Mouse (Mus musculus): ENCODE results near the gene Wwp2.
"Not testable (repeated sequence)": the region's sequence is repeated elsewhere in the genome, so short reads cannot be mapped to it uniquely, and the experiment has no call there.

Wwp2 gene

GRCm38 (mm10) chr8:107473369-107473768, 37.2 kb downstream of the Wwp2 start:
- DNase-seq (ENCODE audit: extremely low spot score, low spot score) = no peak

- DNase-seq (ENCODE audit: extremely low spot score, low spot score) = no peak
Observed at GRCm38 (mm10) chr8:107475613-107476012, 39.4 kb downstream of the Wwp2 start.

GRCm38 (mm10) chr8:107476786-107477185, 40.6 kb downstream of the Wwp2 start:
- DNase-seq (ENCODE audit: extremely low spot score, low spot score) = not testable (repeated sequence)

- DNase-seq (ENCODE audit: extremely low spot score, low spot score) = no peak
Observed at GRCm38 (mm10) chr8:107478728-107479127, 42.6 kb downstream of the Wwp2 start.

DNA sequence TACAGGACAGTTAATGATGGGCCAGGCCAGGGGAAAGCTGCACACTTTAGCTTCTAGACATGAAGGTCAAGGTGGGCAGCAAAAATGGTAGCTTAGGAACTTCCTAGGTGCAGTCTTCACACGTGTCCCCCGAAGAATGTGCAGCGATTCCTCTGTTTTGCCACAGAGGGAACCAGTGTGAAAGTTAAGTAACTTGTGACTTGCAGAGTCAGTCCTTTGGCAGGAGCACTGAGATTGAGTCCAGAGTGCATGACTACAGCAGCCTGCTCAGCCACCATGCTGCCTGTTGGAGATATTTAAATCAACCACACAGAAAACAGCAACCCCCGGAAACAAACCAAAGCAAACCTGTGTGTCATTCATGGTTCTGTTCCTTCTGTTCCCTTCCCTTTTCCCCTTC, 44.3 kb downstream of the Wwp2 start:
- DNase-seq (ENCODE audit: extremely low spot score, low spot score) = no peak

- DNase-seq (ENCODE audit: extremely low spot score, low spot score) = no peak
Observed at GRCm38 (mm10) chr8:107483250-107483649, 47.1 kb downstream of the Wwp2 start.

DNA sequence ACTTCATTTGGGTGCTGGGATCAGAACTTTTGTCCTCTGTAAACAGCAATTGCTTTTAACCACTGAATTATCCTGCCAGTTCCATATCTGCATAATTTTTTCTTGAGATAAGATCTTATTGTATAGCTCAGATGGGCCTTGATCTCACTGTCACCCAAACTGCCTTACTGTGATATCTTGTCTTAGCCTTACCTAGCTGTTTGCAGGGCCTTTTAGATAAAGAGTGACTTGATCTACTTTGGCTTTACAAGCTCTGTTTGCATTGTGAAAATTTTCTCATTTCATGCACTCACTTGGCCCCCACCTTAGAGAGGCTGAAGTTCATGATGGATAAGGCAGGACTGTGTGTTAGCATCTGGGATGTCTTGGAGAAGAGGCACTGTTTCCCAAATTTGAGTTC, 48.8 kb downstream of the Wwp2 start:
- no peak for DNase-seq (ENCODE audit: extremely low spot score, low spot score)

GRCm38 (mm10) chr8:107488551-107488950, 52.4 kb downstream of the Wwp2 start:
- DNase-seq (ENCODE audit: extremely low spot score, low spot score) = no peak

- DNase-seq (ENCODE audit: extremely low spot score, low spot score) = no peak
Observed at GRCm38 (mm10) chr8:107489086-107489485, 52.9 kb downstream of the Wwp2 start.

DNA sequence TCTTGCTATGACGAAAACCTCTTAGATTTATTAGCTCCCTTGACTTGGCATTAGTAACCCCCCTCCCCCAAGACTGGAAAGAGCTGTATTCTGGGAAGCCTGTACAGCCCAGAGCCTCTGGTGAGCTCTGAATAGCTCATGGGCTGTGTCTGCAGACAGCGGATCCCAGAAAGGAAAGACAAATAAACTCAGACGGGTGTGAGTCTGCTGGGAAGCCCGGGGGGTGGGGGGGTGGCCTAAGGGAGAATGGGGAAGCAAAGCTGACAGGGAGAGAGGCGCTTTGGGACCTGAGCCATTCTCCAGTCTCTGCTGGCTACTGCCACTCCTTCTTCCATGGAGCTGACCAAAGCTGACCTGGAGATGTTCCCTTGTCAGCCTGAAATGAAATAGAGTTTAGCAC, 53.8 kb downstream of the Wwp2 start:
- no peak for DNase-seq (ENCODE audit: extremely low spot score, low spot score)

- DNase-seq (ENCODE audit: extremely low spot score, low spot score) = no peak
Observed at GRCm38 (mm10) chr8:107490649-107491048, 54.5 kb downstream of the Wwp2 start.

GRCm38 (mm10) chr8:107491212-107491611, 55.0 kb downstream of the Wwp2 start:
- DNase-seq (ENCODE audit: extremely low spot score, low spot score) = no peak

GRCm38 (mm10) chr8:107491831-107492230, 55.7 kb downstream of the Wwp2 start:
- no peak for DNase-seq (ENCODE audit: extremely low spot score, low spot score)

GRCm38 (mm10) chr8:107492802-107493201, 56.6 kb downstream of the Wwp2 start:
- DNase-seq (ENCODE audit: extremely low spot score, low spot score) = no peak

DNA sequence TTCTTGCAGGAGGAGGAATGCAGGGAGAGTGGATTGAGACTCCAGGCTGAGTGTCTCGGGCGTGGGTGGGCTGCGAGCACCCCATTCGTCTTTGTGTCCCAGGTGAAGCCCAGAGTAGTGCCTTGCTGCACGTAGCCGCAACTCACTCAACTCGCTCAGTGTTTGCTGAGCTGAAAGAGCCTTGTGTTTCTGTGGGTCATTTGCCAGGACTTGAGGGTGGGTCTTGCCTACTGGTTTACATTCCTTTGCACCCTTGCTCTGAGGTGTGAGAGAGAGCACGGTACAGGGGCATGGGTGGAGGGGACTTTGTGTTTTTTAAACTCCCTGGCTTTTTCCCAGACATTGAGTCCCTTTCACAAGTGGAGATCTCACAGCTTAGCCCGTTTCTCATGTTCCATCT, 59.3 kb downstream of the Wwp2 start:
- no peak for DNase-seq (ENCODE audit: extremely low spot score, low spot score)

DNA sequence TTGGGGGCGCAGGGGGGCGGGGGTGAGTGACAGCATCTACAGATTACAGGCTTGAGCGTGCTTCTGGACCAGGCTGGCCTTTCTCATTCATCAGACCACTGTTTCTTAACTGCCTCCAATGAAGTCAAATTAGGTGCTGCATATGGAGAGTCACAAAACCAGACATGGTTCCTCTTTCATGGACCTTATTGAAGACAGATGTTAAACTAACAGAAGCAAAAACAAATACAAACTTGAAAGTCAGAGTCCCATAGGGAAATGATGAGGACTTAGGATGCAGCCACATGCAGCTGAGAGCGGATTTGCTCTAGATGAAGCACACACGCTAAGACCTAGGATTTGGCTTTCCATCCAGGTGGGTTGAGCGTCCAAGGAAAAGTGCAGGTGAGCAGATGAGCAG, 61.5 kb downstream of the Wwp2 start:
- DNase-seq (ENCODE audit: extremely low spot score, low spot score) = no peak

DNA sequence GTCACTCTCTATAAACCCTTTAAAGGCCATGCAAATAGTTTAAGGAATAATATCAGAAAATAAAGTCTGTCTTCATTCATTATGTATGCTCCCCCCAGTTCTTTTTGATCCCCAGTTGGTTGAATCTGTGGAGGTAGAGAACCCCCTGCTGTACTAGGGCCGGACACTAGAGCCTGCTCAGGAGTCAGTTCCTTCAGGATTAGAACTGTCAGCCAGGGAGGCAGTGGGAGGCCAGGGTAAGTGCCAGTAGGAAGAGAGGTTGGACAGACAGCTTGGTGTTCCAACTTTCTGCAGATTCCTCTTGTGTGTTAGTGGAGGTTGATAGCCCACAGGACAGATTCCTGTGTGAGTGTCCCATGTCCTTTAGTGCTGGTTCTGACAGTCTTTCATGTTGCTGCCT, 62.2 kb downstream of the Wwp2 start:
- no peak for DNase-seq (ENCODE audit: extremely low spot score, low spot score)

DNA sequence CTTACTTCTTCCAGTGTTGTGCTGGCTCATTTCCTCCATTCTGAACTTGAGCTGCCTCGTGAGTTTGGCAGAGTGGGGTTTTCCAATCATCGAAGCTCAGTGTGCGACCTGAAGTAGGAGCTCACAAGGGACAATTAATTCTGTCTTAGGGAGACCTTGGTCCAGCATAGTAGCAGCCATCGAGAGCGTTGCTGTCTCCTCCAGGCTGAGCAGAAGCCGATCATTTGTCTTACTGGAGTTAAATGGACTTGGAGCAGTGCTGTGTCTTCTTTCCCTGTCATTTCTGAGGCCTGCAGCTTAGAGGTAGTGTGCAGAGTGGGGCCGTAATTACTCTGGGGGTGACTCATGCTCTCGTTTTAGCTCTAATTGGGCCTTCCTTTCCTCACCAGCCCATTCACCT, 62.6 kb downstream of the Wwp2 start:
- no peak for DNase-seq (ENCODE audit: extremely low spot score, low spot score)

GRCm38 (mm10) chr8:107499519-107499918, 63.4 kb downstream of the Wwp2 start:
- no peak for DNase-seq (ENCODE audit: extremely low spot score, low spot score)

DNA sequence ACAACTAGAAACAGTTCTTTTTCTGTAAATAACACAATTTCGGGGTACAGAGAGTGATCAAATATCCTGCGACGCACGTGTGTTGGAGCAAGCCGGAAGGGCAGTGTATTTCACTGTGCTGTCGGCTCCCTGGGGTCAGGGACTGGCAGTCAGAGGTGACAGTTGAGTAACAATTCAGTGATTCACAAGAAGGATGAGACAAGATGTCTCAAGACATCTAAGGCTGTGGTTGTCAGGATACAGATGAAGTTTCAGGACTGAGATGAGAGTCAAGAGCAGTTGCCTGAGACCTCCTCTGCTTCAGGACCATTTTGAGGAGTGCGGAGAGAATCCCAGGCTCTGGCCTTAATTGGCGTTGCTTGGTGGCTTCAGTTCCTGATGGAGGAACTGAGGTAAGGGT, 66.2 kb downstream of the Wwp2 start:
- no peak for DNase-seq (ENCODE audit: extremely low spot score, low spot score)

DNA sequence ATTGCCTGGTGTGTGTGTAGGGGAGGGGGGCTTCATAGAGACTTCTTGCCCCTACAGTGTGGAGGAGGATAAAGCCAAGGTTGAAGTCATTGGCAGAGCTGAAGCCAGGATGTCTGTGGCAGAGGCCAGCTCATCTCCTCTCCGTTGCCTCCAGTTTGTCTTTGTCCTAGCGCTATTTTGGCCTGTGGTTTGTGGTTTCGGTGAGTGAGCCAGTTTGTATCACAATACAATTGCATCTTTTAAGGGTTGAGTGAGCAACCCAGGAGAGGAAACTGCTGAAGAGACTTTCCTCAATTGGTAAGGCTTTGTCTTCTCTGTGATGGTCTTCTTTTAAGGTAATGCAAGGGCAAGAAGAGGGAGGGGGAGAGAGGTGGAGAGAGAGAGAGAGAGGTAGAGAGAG, 66.8 kb downstream of the Wwp2 start:
- no peak for DNase-seq (ENCODE audit: extremely low spot score, low spot score)

DNA sequence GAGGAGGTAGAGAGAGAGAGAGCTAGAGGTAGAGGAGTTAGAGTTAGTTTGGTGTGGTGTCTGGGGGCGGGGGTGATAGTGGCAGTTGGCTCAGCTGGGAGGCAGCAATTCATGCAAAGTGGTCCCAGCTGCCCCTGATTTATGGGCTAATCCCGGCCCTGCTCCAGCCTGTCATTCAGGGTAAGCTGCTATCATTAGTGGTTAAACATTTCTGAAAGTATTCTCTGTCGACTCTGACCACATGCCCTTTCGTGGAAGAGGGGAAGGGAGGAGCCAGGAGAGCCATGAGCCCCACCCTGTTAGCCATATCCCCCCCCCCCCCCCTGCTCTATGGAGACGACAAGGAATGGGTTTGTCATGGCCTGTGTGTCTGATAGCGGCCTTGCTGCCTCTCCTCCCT, 67.2 kb downstream of the Wwp2 start:
- DNase-seq (ENCODE audit: extremely low spot score, low spot score) = peak; percentile 53

- no peak for DNase-seq (ENCODE audit: extremely low spot score, low spot score)
Observed at GRCm38 (mm10) chr8:107504239-107504985, 68.2 kb downstream of the Wwp2 start.

DNA sequence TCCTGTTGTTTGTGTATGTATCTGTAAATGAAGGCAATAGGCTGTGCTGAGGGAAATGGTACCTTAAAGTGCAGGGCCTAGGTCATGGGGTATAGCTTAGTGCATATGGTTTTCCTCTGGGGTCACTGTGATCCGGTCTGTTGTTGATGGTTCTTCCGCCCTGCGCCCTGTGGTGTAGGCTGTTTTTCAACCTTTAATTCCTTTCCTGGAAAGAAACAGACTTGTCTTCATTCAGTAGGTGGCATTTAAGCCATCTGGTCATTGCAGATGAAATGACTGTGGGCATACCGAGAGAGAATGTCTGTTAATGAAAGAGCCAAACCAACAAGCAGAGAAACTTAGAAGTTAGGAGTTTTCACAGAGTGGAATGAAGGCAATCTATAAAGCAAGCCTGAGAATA, 69.1 kb downstream of the Wwp2 start:
- no peak for DNase-seq (ENCODE audit: extremely low spot score, low spot score)

Data from neural tube, embryonic 10.5 days (tissue).